Mouse (Mus musculus): ENCODE measurements around the gene Lgr6. TPM values are rescaled to one million over a fixed set of nuclear protein-coding genes. Genes with fewer than 3 reads are reported as not detected.
A peak's percentile ranks its signal among the peaks of the same experiment; 100 is the strongest.

The Lgr6 gene
- total RNA-seq, 2 experiments from 2014 or later: 1.2 to 1.3 TPM

- DNase-seq (ENCODE audit: low spot score in 2 of 2): no peak
These were observed 85.8 kb downstream of the Lgr6 start for GRCm38 (mm10) chr1:135019087-135019774.

GRCm38 (mm10) chr1:135017656-135018015 is 87.4 kb downstream of the Lgr6 start:
- no peak for DNase-seq (ENCODE audit: low spot score in 2 of 2)

GRCm38 (mm10) chr1:135016907-135017655 is 88.0 kb downstream of the Lgr6 start:
- DNase-seq (ENCODE audit: low spot score in 2 of 2): no peak

GRCm38 (mm10) chr1:135014921-135015445 is 90.1 kb downstream of the Lgr6 start:
- DNase-seq (ENCODE audit: low spot score in 2 of 2): no peak

- DNase-seq (ENCODE audit: low spot score in 2 of 2): no peak
These were observed 92.6 kb downstream of the Lgr6 start for GRCm38 (mm10) chr1:135012472-135012871.

GRCm38 (mm10) chr1:135011912-135012311 is 93.2 kb downstream of the Lgr6 start:
- no peak for DNase-seq (ENCODE audit: low spot score in 2 of 2)

- no peak for DNase-seq (ENCODE audit: low spot score in 2 of 2)
These were observed 95.2 kb downstream of the Lgr6 start for GRCm38 (mm10) chr1:135009833-135010232.

- DNase-seq (ENCODE audit: low spot score in 2 of 2): no peak
These were observed 99.4 kb downstream of the Lgr6 start for GRCm38 (mm10) chr1:135005696-135006095.

- no peak for DNase-seq (ENCODE audit: low spot score in 2 of 2)
These were observed 101.7 kb downstream of the Lgr6 start for GRCm38 (mm10) chr1:135003346-135003745.

GRCm38 (mm10) chr1:135000527-135000926 is 104.5 kb downstream of the Lgr6 start:
- no peak for DNase-seq (ENCODE audit: low spot score in 2 of 2)

- DNase-seq (ENCODE audit: low spot score in 2 of 2): no peak
These were observed 106.8 kb downstream of the Lgr6 start for GRCm38 (mm10) chr1:134998231-134998630.

- DNase-seq (ENCODE audit: low spot score in 2 of 2): no peak
These were observed 107.5 kb downstream of the Lgr6 start for GRCm38 (mm10) chr1:134997568-134997967.

- no peak for DNase-seq (ENCODE audit: low spot score in 2 of 2)
These were observed 108.6 kb downstream of the Lgr6 start for GRCm38 (mm10) chr1:134996471-134996870.

- no peak for DNase-seq (ENCODE audit: low spot score in 2 of 2)
These were observed 109.1 kb downstream of the Lgr6 start for GRCm38 (mm10) chr1:134995954-134996353.

- DNase-seq (ENCODE audit: low spot score in 2 of 2): no peak
These were observed 109.6 kb downstream of the Lgr6 start for GRCm38 (mm10) chr1:134995437-134995836.

- DNase-seq (ENCODE audit: low spot score in 2 of 2): no peak
These were observed 110.3 kb downstream of the Lgr6 start for GRCm38 (mm10) chr1:134994739-134995138.

- DNase-seq (ENCODE audit: low spot score in 2 of 2): no peak
These were observed 112.9 kb downstream of the Lgr6 start for GRCm38 (mm10) chr1:134992046-134992645.

- DNase-seq (ENCODE audit: low spot score in 2 of 2): peak; percentile 61 to 80
These were observed 115.7 kb downstream of the Lgr6 start for GRCm38 (mm10) chr1:134989372-134989771.

GRCm38 (mm10) chr1:134987962-134988341 is 117.1 kb downstream of the Lgr6 start:
- DNase-seq (ENCODE audit: low spot score in 2 of 2): no peak

GRCm38 (mm10) chr1:134987173-134987961 is 117.7 kb downstream of the Lgr6 start:
- peak; percentile 40 to 51 for DNase-seq (ENCODE audit: low spot score in 2 of 2)

- no peak for DNase-seq (ENCODE audit: low spot score in 2 of 2)
These were observed 132.2 kb downstream of the Lgr6 start for GRCm38 (mm10) chr1:134972920-134973319.
